Mouse (Mus musculus) MEL (cell line): ENCODE measurements around the gene Prcd. TPM values are rescaled to one million over a fixed set of nuclear protein-coding genes. Genes with fewer than 3 reads are reported as not detected.

Source experiments
- DNase-seq: peaks from one replicate; pipeline ENCODE4 v3.0.0; 2011; ENCODE audit warnings: low read depth, low spot score
- H3K27ac ChIP-seq: 2 replicates; pipeline ENCODE4 v1.5.1; 2012; ENCODE audit warnings: low read depth, mild to moderate bottlenecking, control low read depth, low read length, moderate library complexity; ENCODE audit not compliant: control insufficient read depth
- H3K27me3 ChIP-seq, 2 experiments: fragments of 150-350 bp in 1 of 2; sonication (generic) in 1 of 2; 2 replicates each; pipeline ENCODE4 v1.6.1; 2012; ENCODE audit warnings: low read length in 2 of 2, mild to moderate bottlenecking in 2 of 2, improper control_type of control experiment in 1 of 2, moderate library complexity in 1 of 2; ENCODE audit not compliant: insufficient read depth in 2 of 2, control insufficient read depth in 1 of 2
- H3K36me3 ChIP-seq, 2 experiments: 2 replicates each; pipeline ENCODE4 v1.6.1; 2012 to 2014; ENCODE audit warnings: low read length in 2 of 2, improper control_type of control experiment in 1 of 2, inconsistent platforms in 1 of 2, mild to moderate bottlenecking in 1 of 2; ENCODE audit not compliant: insufficient read depth in 2 of 2, control insufficient read depth in 1 of 2
- H3K4me1 ChIP-seq, 2 experiments: fragments of 150-350 bp in 1 of 2; sonication (generic) in 1 of 2; 2 replicates each; pipeline ENCODE4 v1.6.1; 2012; ENCODE audit warnings: low read length in 2 of 2, improper control_type of control experiment in 1 of 2, mild to moderate bottlenecking in 1 of 2; ENCODE audit not compliant: insufficient read depth in 2 of 2, control insufficient read depth in 1 of 2
- H3K4me3 ChIP-seq, 2 experiments: fragments of 150-350 bp in 1 of 2; sonication (generic) in 1 of 2; 2 replicates each; pipeline ENCODE4 v1.5.1; 2012; ENCODE audit warnings: low read depth in 2 of 2, low read length in 2 of 2, mild to moderate bottlenecking in 2 of 2, moderate library complexity in 2 of 2, control low read depth in 1 of 2, improper control_type of control experiment in 1 of 2; ENCODE audit not compliant: control insufficient read depth in 1 of 2, insufficient read depth in 1 of 2
- H3K79me2 ChIP-seq: 2 replicates; pipeline ENCODE4 v1.6.1; 2012; ENCODE audit warnings: mild to moderate bottlenecking, low read length, moderate library complexity; ENCODE audit not compliant: control insufficient read depth, poor library complexity, insufficient read depth
- H3K9ac ChIP-seq: 2 replicates; pipeline ENCODE4 v1.6.1; 2012; ENCODE audit warnings: low read depth, mild to moderate bottlenecking, control low read depth, low read length, moderate library complexity; ENCODE audit not compliant: control insufficient read depth, poor library complexity, severe bottlenecking
- H3K9me3 ChIP-seq: fragments of 150-350 bp; sonication (generic); replicated peaks from 2 replicates; pipeline ENCODE4 v1.6.1; 2012; ENCODE audit warnings: mild to moderate bottlenecking, low read length, improper control_type of control experiment, moderate library complexity; ENCODE audit not compliant: insufficient read depth
- BHLHE40 ChIP-seq: IDR thresholded peaks from 2 replicates; pipeline ENCODE4 v1.6.1; 2012; ENCODE audit warnings: low read depth, mild to moderate bottlenecking, inconsistent platforms, low read length, improper control_type of control experiment, borderline replicate concordance
- CHD1 ChIP-seq: IDR thresholded peaks from 2 replicates; pipeline ENCODE4 v1.6.1; 2012; ENCODE audit warnings: low read depth, mild to moderate bottlenecking, inconsistent platforms, low read length, improper control_type of control experiment
- CHD2 ChIP-seq: IDR thresholded peaks from 2 replicates; pipeline ENCODE4 v1.6.1; 2011; ENCODE audit warnings: low read length, improper control_type of control experiment
- CTCF ChIP-seq, 3 experiments: IDR thresholded peaks in 2 of 3; conservative IDR thresholded peaks in 1 of 3; 2 replicates each; pipeline ENCODE4 v1.5.1; 2011 to 2012; ENCODE audit warnings: low read length in 3 of 3, low read depth in 2 of 3, mild to moderate bottlenecking in 2 of 3, improper control_type of control experiment in 1 of 3, inconsistent platforms in 1 of 3, mixed read lengths in 1 of 3, moderate library complexity in 1 of 3; ENCODE audit not compliant: control insufficient read depth in 1 of 3, insufficient read depth in 1 of 3, poor library complexity in 1 of 3, severe bottlenecking in 1 of 3
- E2F4 ChIP-seq: IDR thresholded peaks from 2 replicates; pipeline ENCODE4 v1.6.1; 2011; ENCODE audit warnings: low read depth, low read length, improper control_type of control experiment, borderline replicate concordance
- ELF1 ChIP-seq: IDR thresholded peaks from 2 replicates; pipeline ENCODE4 v1.6.1; 2014; ENCODE audit warnings: low read depth, mild to moderate bottlenecking, inconsistent platforms, low read length, improper control_type of control experiment, moderate library complexity
- EP300 ChIP-seq, 2 experiments: IDR thresholded peaks; 2 replicates each; pipeline ENCODE4 v1.6.1; 2011; ENCODE audit warnings: improper control_type of control experiment in 2 of 2, low read length in 2 of 2, low read depth in 1 of 2, mild to moderate bottlenecking in 1 of 2
- ETS1 ChIP-seq: IDR thresholded peaks from 2 replicates; pipeline ENCODE4 v1.6.1; 2012; ENCODE audit warnings: low read depth, mild to moderate bottlenecking, inconsistent platforms, low read length, improper control_type of control experiment, moderate library complexity
- GABPA ChIP-seq: IDR thresholded peaks from 2 replicates; pipeline ENCODE4 v1.6.1; 2012; ENCODE audit warnings: low read depth, mild to moderate bottlenecking, inconsistent platforms, low read length, improper control_type of control experiment, moderate library complexity
- HCFC1 ChIP-seq: IDR thresholded peaks from 2 replicates; pipeline ENCODE4 v1.6.1; 2012; ENCODE audit warnings: low read depth, mild to moderate bottlenecking, inconsistent platforms, low read length, improper control_type of control experiment, moderate library complexity
- JUND ChIP-seq: IDR thresholded peaks from 2 replicates; pipeline ENCODE4 v1.6.1; 2011; ENCODE audit warnings: low read depth, mild to moderate bottlenecking, improper control_type of control experiment, low read length
- KAT2A ChIP-seq: conservative IDR thresholded peaks from 2 replicates; pipeline ENCODE4 v1.6.1; 2012; ENCODE audit warnings: low read depth, low read length, improper control_type of control experiment, inconsistent platforms
- MAFK ChIP-seq: IDR thresholded peaks from 2 replicates; pipeline ENCODE4 v1.6.1; 2011; ENCODE audit warnings: low read depth, mild to moderate bottlenecking, low read length, improper control_type of control experiment, borderline replicate concordance
- MAX ChIP-seq: IDR thresholded peaks from 2 replicates; pipeline ENCODE4 v1.6.1; 2011; ENCODE audit warnings: low read length, improper control_type of control experiment
- MEF2A ChIP-seq: IDR thresholded peaks from 2 replicates; pipeline ENCODE4 v1.6.1; 2014; ENCODE audit warnings: low read depth, mild to moderate bottlenecking, inconsistent platforms, low read length, improper control_type of control experiment; ENCODE audit not compliant: poor library complexity, insufficient replicate concordance, severe bottlenecking; ENCODE audit errors: extremely low read depth
- MXI1 ChIP-seq: IDR thresholded peaks from 2 replicates; pipeline ENCODE4 v1.6.1; 2011; ENCODE audit warnings: mild to moderate bottlenecking, low read depth, low read length, improper control_type of control experiment
- MYB ChIP-seq: IDR thresholded peaks from 2 replicates; pipeline ENCODE4 v1.6.1; 2011; ENCODE audit warnings: mild to moderate bottlenecking, low read depth, low read length, improper control_type of control experiment
- MYC ChIP-seq: IDR thresholded peaks from 2 replicates; pipeline ENCODE4 v1.6.1; 2011; ENCODE audit warnings: low read depth, mild to moderate bottlenecking, low read length, improper control_type of control experiment, moderate library complexity
- NELFE ChIP-seq: IDR thresholded peaks from 2 replicates; pipeline ENCODE4 v1.6.1; 2011; ENCODE audit warnings: low read depth, low read length, improper control_type of control experiment
- POLR2A ChIP-seq, 2 experiments: IDR thresholded peaks; 2 replicates each; pipeline ENCODE4 v1.6.1; 2011 to 2012; ENCODE audit warnings: low read length in 2 of 2, mild to moderate bottlenecking in 2 of 2, control low read depth in 1 of 2, improper control_type of control experiment in 1 of 2, low read depth in 1 of 2, moderate library complexity in 1 of 2; ENCODE audit not compliant: control insufficient read depth in 1 of 2, insufficient read depth in 1 of 2, poor library complexity in 1 of 2
- POLR2AphosphoS2 ChIP-seq: IDR thresholded peaks from 2 replicates; pipeline ENCODE4 v1.6.1; 2011; ENCODE audit warnings: low read length, improper control_type of control experiment
- RAD21 ChIP-seq: IDR thresholded peaks from 2 replicates; pipeline ENCODE4 v1.6.1; 2011; ENCODE audit warnings: mild to moderate bottlenecking, low read depth, low read length, improper control_type of control experiment
- SIN3A ChIP-seq: IDR thresholded peaks from 2 replicates; pipeline ENCODE4 v1.6.1; 2012; ENCODE audit warnings: low read length, improper control_type of control experiment, inconsistent platforms
- SMC3 ChIP-seq: IDR thresholded peaks from 2 replicates; pipeline ENCODE4 v1.6.1; 2011; ENCODE audit warnings: low read depth, low read length, improper control_type of control experiment
- TAL1 ChIP-seq: IDR thresholded peaks from 2 replicates; pipeline ENCODE4 v1.6.1; 2012; ENCODE audit warnings: mild to moderate bottlenecking, inconsistent platforms, low read length, moderate library complexity, mixed read lengths
- TBP ChIP-seq: IDR thresholded peaks from 2 replicates; pipeline ENCODE4 v1.8.0; 2011; ENCODE audit warnings: low read depth, low read length, improper control_type of control experiment
- TCF12 ChIP-seq: IDR thresholded peaks from 2 replicates; pipeline ENCODE4 v1.6.1; 2014; ENCODE audit warnings: low read depth, mild to moderate bottlenecking, inconsistent platforms, low read length, improper control_type of control experiment, moderate library complexity
- UBTF ChIP-seq: IDR thresholded peaks from 2 replicates; pipeline ENCODE4 v1.6.1; 2012; ENCODE audit warnings: low read depth, mild to moderate bottlenecking, inconsistent platforms, low read length, improper control_type of control experiment, moderate library complexity, borderline replicate concordance; ENCODE audit not compliant: insufficient read depth
- USF2 ChIP-seq, 2 experiments: IDR thresholded peaks; 2 replicates each; pipeline ENCODE4 v1.6.1; 2011 to 2012; ENCODE audit warnings: improper control_type of control experiment in 2 of 2, low read length in 2 of 2, borderline replicate concordance in 1 of 2, inconsistent platforms in 1 of 2, low read depth in 1 of 2, mild to moderate bottlenecking in 1 of 2; ENCODE audit not compliant: insufficient read depth in 1 of 2
- ZC3H11A ChIP-seq: IDR thresholded peaks from 2 replicates; pipeline ENCODE4 v1.6.1; 2012; ENCODE audit warnings: low read depth, mild to moderate bottlenecking, inconsistent platforms, low read length, improper control_type of control experiment
- ZKSCAN1 ChIP-seq: IDR thresholded peaks from 2 replicates; pipeline ENCODE4 v1.6.1; 2012; ENCODE audit warnings: low read depth, mild to moderate bottlenecking, inconsistent platforms, low read length, improper control_type of control experiment, moderate library complexity
- ZMIZ1 ChIP-seq: IDR thresholded peaks from 2 replicates; pipeline ENCODE4 v1.6.1; 2012; ENCODE audit warnings: low read depth, mild to moderate bottlenecking, inconsistent platforms, low read length, improper control_type of control experiment, moderate library complexity
- ZNF384 ChIP-seq: IDR thresholded peaks from 2 replicates; pipeline ENCODE4 v1.6.1; 2012; ENCODE audit warnings: low read depth, mild to moderate bottlenecking, inconsistent platforms, low read length, improper control_type of control experiment
- polyA plus RNA-seq, 2 experiments: library from polyadenylated mRNA; stranded (reverse) in 1 of 2; unstranded in 1 of 2; fragments of >175 nt in 1 of 2; fragments of >200 nt in 1 of 2; gene quantifications; 2 replicates each; pipeline versions ENCODE4 v1.2.1 to v1.2.4; 2012; ENCODE audit warnings: low replicate concordance in 2 of 2, low read depth in 1 of 2; ENCODE audit not compliant: insufficient read length in 2 of 2, insufficient read depth in 1 of 2, missing spikeins in 1 of 2
- total RNA-seq: library from RNA; depleted of rRNA; stranded (reverse); fragments of 300-350 nt; gene quantifications from 2 replicates; pipeline ENCODE4 v1.2.3, GENCODE M21; 2012

Gene Prcd
- total and polyA plus RNA-seq, 3 experiments, result 44.4 to 72.2 TPM; not detected in 1

- DNase-seq, result peak; percentile 53
- peaks cover 2 to 27% of the 10 kb centered on the region in 2 experiments for H3K4me1 ChIP-seq
- H3K4me3 ChIP-seq, result peak overlapping the region; percentile 30 to 84
- peaks cover 11 to 38% of the 10 kb centered on the region in 2 experiments for H3K36me3 ChIP-seq
- H3K9me3 ChIP-seq, result no peaks in the 10 kb centered on the region
- TF ChIP-seq ZKSCAN1 (no peak), E2F4 (no peak; the same call in 1 of the 2 replicates), NELFE (no peak; the same call in 1 of the 2 replicates), ZNF384 (no peak), ETS1 (no peak), ZMIZ1 (0 out of 2 replicates have a peak, but pooled peaks have one; percentile 41), GABPA (no peak), EP300 (IDR thresholded peaks at IDR 0.05; ENCODE audit: low read depth in 1 of 2, low read length in 2 of 2) (no peak), POLR2A (IDR thresholded peaks at IDR 0.05; ENCODE audit: control insufficient read depth in 1 of 2, insufficient read depth in 1 of 2, low read depth in 1 of 2, low read length in 2 of 2, poor library complexity in 1 of 2) (peak in 1 of 2 experiments; percentile 64; a peak in 2 of 4 replicates), RAD21 (no peak), HCFC1 (no peak), CTCF (IDR thresholded peaks at IDR 0.05 in 2 of 3, conservative IDR thresholded peaks at IDR 0.05 in 1 of 3; ENCODE audit: control insufficient read depth in 1 of 3, insufficient read depth in 1 of 3, low read depth in 2 of 3, low read length in 3 of 3, poor library complexity in 1 of 3, severe bottlenecking in 1 of 3) (no peak), KAT2A (no peak), ZC3H11A (no peak), UBTF (no peak), USF2 (IDR thresholded peaks at IDR 0.05; ENCODE audit: borderline replicate concordance in 1 of 2, insufficient read depth in 1 of 2, low read depth in 1 of 2, low read length in 2 of 2) (no peak), TBP (no peak), MAFK (no peak), TAL1 (no peak), SIN3A (peak; percentile 94), JUND (no peak), BHLHE40 (no peak), MXI1 (peak; percentile 93), MYC (peak; percentile 87), ELF1 (no peak), POLR2AphosphoS2 (peak; percentile 97), CHD1 (peak; percentile 98; the same call in 1 of the 2 replicates), SMC3 (no peak), MAX (peak; percentile 98), CHD2 (no peak), MEF2A (no peak), TCF12 (no peak), MYB (no peak)
- peaks cover 35% of the 10 kb centered on the region for H3K79me2 ChIP-seq
- H3K27me3 ChIP-seq, result no peaks in the 10 kb centered on the region
- H3K27ac ChIP-seq, result peak overlapping the region; percentile 80
- H3K9ac ChIP-seq, result peak overlapping the region; percentile 87
Measured at GRCm38 (mm10) chr11:116671845-116672434, 18.6 kb downstream of the Prcd start.
